Mouse (Mus musculus): ENCODE results near the gene Aoah.

DNA sequence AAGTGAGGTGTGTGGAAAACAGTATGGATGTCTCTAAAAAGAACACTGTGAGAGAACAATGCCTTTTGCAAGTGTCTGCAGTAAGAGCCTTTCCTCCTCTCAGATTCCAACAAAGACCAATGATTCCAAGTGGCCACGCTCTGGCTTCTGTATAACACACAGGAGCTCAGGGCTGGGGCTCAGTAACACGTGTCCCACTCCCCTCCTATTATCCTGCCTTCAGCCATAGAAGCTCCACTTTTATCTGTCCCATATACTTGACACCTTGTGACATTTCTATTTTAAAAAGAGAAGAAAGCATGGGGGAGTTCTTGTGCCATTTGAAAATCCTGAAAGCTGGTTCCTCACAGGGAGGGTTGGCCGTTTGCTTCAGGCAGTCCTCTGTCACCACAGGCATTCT, 219.7 kb downstream of the Aoah start:
- TF ChIP-seq CTCF (IDR thresholded peaks at IDR 0.05; ENCODE audit: low read depth, low read length) = no peak
- TF ChIP-seq POLR2A (IDR thresholded peaks at IDR 0.05; ENCODE audit: borderline replicate concordance, low read depth, low read length) = no peak
